Mouse (Mus musculus) erythroblast, embryonic 14.5 days (primary cell): ENCODE results near the gene Ghdc. TPM values are rescaled to one million over a fixed set of nuclear protein-coding genes. Genes with fewer than 3 reads are reported as not detected.

Experiments
- H3K27me3 ChIP-seq: 2 replicates; pipeline ENCODE4 v1.6.1; 2012; ENCODE audit warnings: inconsistent platforms; ENCODE audit not compliant: control insufficient read depth
- H3K36me3 ChIP-seq: 2 replicates; pipeline ENCODE4 v1.6.1; 2012; ENCODE audit warnings: mild to moderate bottlenecking, inconsistent platforms; ENCODE audit not compliant: control insufficient read depth
- H3K4me1 ChIP-seq: 2 replicates; pipeline ENCODE4 v1.6.1; 2012; ENCODE audit warnings: inconsistent platforms; ENCODE audit not compliant: control insufficient read depth
- H3K4me3 ChIP-seq: replicated peaks from 2 replicates; pipeline ENCODE3; 2012; ENCODE audit warnings: moderate library complexity, mild to moderate bottlenecking, inconsistent platforms
- H3K9me3 ChIP-seq: 2 replicates; pipeline ENCODE4 v1.6.1; 2012; ENCODE audit warnings: low read length, inconsistent platforms, mixed read lengths; ENCODE audit not compliant: control insufficient read depth
- GATA1 ChIP-seq: IDR thresholded peaks from 2 replicates; pipeline ENCODE4 v1.6.1; 2012; ENCODE audit warnings: low read length, inconsistent platforms, mixed read lengths
- TAL1 ChIP-seq: IDR thresholded peaks from 3 replicates; pipeline ENCODE4 v1.6.1; 2012; ENCODE audit warnings: low read length, inconsistent platforms, mixed read lengths
- polyA plus RNA-seq: library from polyadenylated mRNA; stranded (reverse); fragments of >175 nt; gene quantifications from 2 replicates; pipeline ENCODE4 v1.2.3, GENCODE M21; 2012

The Ghdc gene
- polyA plus RNA-seq, 1 experiment, result 0.58 TPM

- H3K4me1 ChIP-seq, result peaks cover 7% of the 10 kb centered on the region
- TF ChIP-seq TAL1 (no peak), GATA1 (no peak)
- H3K9me3 ChIP-seq, result peaks cover under 1% of the 10 kb centered on the region; the same call in 1 of the 2 replicates
- H3K4me3 ChIP-seq, result no peak overlapping the region
- peaks cover 73% of the 10 kb centered on the region for H3K27me3 ChIP-seq
- no peaks in the 10 kb centered on the region for H3K36me3 ChIP-seq
Observed at GRCm38 (mm10) chr11:100754021-100754692, 16.6 kb downstream of the Ghdc start.

DNA sequence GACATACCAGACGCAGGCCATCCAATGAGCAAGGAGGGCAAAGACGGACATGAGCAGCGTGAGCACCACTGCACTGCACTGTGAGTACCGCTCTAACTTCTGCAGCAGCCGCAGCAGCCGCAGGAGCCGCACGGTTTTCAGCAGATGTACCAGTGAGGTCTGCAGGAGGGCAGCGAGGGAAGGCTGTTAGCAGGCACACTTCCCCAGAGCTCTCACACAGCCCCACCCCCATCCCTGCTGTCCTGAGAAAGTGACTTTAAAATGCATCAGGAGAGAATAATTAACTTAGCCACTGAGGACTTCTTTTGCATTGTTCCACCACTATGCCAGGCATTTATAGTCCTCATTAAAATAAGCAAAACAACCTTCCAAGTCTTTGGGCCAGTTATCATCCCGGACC lies 18.5 kb downstream of the Ghdc start:
- H3K36me3 ChIP-seq, result no peaks in the 10 kb centered on the region
- no peak overlapping the region for H3K4me3 ChIP-seq
- peaks cover 8% of the 10 kb centered on the region for H3K4me1 ChIP-seq
- H3K9me3 ChIP-seq, result no peaks in the 10 kb centered on the region; the same call in 1 of the 2 replicates
- peaks cover 65% of the 10 kb centered on the region for H3K27me3 ChIP-seq
- TF ChIP-seq TAL1 (no peak), GATA1 (no peak)

GRCm38 (mm10) chr11:100750127-100750526 lies 20.6 kb downstream of the Ghdc start:
- peaks cover 50% of the 10 kb centered on the region for H3K27me3 ChIP-seq
- peaks cover 11% of the 10 kb centered on the region for H3K4me1 ChIP-seq
- no peaks in the 10 kb centered on the region; the same call in 1 of the 2 replicates for H3K9me3 ChIP-seq
- TF ChIP-seq TAL1, result no peak
- TF ChIP-seq GATA1, result no peak
- no peaks in the 10 kb centered on the region for H3K36me3 ChIP-seq
- H3K4me3 ChIP-seq, result no peak overlapping the region

- H3K9me3 ChIP-seq, result no peaks in the 10 kb centered on the region; the same call in 1 of the 2 replicates
- peaks cover 11% of the 10 kb centered on the region for H3K4me1 ChIP-seq
- no peaks in the 10 kb centered on the region for H3K36me3 ChIP-seq
- peaks cover 45% of the 10 kb centered on the region for H3K27me3 ChIP-seq
- TF ChIP-seq GATA1 (no peak), TAL1 (no peak)
- no peak overlapping the region for H3K4me3 ChIP-seq
Observed at GRCm38 (mm10) chr11:100749469-100749868, 21.3 kb downstream of the Ghdc start.

GRCm38 (mm10) chr11:100748620-100749019 lies 22.1 kb downstream of the Ghdc start:
- H3K9me3 ChIP-seq, result no peaks in the 10 kb centered on the region; the same call in 1 of the 2 replicates
- H3K36me3 ChIP-seq, result no peaks in the 10 kb centered on the region
- H3K4me1 ChIP-seq, result peaks cover 11% of the 10 kb centered on the region
- peaks cover 37% of the 10 kb centered on the region for H3K27me3 ChIP-seq
- no peak overlapping the region for H3K4me3 ChIP-seq
- no peak for TF ChIP-seq TAL1
- no peak for TF ChIP-seq GATA1

DNA sequence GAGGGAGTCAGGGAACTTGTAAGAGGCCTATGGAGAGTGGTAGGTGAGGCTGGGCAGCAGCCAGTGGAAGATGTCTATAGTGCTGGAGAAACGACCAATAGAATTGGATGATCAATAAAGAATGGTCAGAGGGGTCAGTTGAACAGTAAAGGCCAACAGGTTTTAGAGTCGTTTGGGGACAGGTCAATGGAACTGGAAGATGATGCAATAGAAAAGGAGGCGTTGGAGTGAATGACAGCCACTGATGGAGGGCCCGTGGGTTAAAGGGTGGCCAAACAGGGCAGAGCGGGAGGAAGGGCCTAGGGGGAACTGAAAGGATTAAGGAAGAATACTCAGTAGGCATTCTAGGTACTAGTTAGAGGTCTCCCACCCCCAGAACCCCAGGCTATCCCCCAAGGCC lies 23.6 kb downstream of the Ghdc start:
- TF ChIP-seq GATA1 (no peak), TAL1 (no peak)
- H3K9me3 ChIP-seq, result no peaks in the 10 kb centered on the region; the same call in 1 of the 2 replicates
- H3K36me3 ChIP-seq, result no peaks in the 10 kb centered on the region
- H3K4me1 ChIP-seq, result peaks cover 16% of the 10 kb centered on the region
- H3K27me3 ChIP-seq, result peaks cover 29% of the 10 kb centered on the region
- H3K4me3 ChIP-seq, result no peak overlapping the region

DNA sequence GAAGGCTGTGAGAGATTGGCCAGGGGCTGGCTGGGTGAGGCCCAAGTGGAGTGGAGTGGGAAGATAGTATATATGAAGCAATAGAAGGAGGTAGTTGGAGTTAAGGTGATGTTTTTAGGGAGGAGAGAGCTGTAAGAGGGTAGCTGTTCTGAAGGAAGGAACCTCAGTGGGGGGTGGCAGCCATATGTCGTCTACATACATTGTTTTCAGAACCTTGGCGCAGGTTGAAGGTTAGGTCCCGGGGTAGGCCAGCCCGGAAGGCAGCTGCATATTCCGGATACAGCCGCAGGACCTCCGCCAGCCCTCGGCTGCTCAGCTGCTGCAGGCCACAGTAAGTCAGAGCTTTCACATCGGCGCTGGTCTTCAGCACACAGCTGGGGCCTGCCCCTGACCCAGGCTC lies 24.2 kb downstream of the Ghdc start:
- Histone ChIP-seq H3K36me3 (no peaks in the 10 kb centered on the region), H3K4me3 (no peak overlapping the region), H3K4me1 (peaks cover 16% of the 10 kb centered on the region), H3K9me3 (no peaks in the 10 kb centered on the region; the same call in 1 of the 2 replicates), H3K27me3 (peaks cover 27% of the 10 kb centered on the region)
- no peak for TF ChIP-seq GATA1
- no peak for TF ChIP-seq TAL1

DNA sequence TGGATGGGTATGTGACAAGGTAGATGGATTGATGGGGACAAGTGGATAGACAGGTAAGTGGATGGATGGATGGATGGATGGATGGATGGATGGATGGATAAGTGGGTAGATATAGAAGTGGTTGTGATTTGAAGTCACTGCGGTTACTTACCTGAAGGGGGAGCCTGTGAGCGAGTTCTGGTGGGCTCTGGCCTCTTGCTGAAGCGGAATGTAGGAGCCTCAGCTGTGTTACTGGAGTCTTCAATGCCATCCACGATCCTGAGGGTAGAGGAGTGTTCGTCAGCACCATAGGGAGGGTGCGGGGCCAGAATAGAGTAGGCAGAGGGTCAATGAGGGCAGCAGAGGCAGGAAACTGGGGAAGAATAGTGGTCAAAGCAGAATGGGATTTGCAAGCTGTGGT lies 25.7 kb downstream of the Ghdc start:
- Histone ChIP-seq H3K9me3 (no peaks in the 10 kb centered on the region), H3K36me3 (no peaks in the 10 kb centered on the region), H3K4me3 (no peak overlapping the region), H3K4me1 (peaks cover 28% of the 10 kb centered on the region), H3K27me3 (peaks cover 22% of the 10 kb centered on the region)
- no peak for TF ChIP-seq GATA1
- TF ChIP-seq TAL1, result no peak

DNA sequence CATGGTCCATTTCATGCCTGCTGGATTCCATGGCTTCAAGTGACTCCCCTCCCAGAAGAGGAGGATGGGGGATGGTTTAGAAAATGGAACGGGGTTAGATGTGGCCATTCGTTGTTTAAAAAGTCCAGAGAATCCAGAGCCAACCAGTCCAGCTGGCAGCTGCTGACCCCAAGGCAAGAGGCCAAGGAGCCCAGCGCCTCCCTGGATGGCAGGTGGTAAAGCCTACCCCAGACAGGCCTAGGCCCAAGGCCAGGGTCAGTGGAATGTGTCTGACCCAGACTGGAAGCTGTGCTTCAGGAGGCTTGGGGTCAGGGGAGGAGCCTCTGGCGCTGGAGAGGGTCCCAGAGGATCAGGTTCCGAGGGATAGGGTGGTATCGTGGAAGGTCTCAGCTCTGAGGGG lies 29.4 kb downstream of the Ghdc start:
- no peaks in the 10 kb centered on the region for H3K9me3 ChIP-seq
- TF ChIP-seq GATA1, result no peak
- no peak for TF ChIP-seq TAL1
- H3K36me3 ChIP-seq, result peaks cover 6% of the 10 kb centered on the region; the same call in 1 of the 2 replicates
- peaks cover 3% of the 10 kb centered on the region for H3K27me3 ChIP-seq
- peaks cover 47% of the 10 kb centered on the region for H3K4me1 ChIP-seq
- no peak overlapping the region for H3K4me3 ChIP-seq

GRCm38 (mm10) chr11:100738749-100739148 lies 32.0 kb downstream of the Ghdc start:
- Histone ChIP-seq H3K36me3 (peaks cover 30% of the 10 kb centered on the region), H3K4me1 (peaks cover 67% of the 10 kb centered on the region), H3K9me3 (no peaks in the 10 kb centered on the region), H3K4me3 (peak overlapping the region; percentile 100), H3K27me3 (no peaks in the 10 kb centered on the region)
- no peak for TF ChIP-seq TAL1
- TF ChIP-seq GATA1, result no peak
